Mouse (Mus musculus): ENCODE data around the gene Fgf15. TPM values are rescaled to one million over a fixed set of nuclear protein-coding genes. Genes with fewer than 3 reads are reported as not detected.

Fgf15 gene
- 61.2 and 66.9 TPM in 2 replicates for polyA plus RNA-seq (2015; fragmentation: Nextera tagmentation; extraction: Ambion mirVana)

- H3K4me1 ChIP-seq (replicated peaks), result peaks cover 48% of the 10 kb centered on the region
- WGBS, result under 1% methylated on average over 65 of the region's 65 CpGs
- peak within 1 kb of the TSS; percentile 51 for H3K4me3 ChIP-seq (replicated peaks)
- peak within 1 kb of the TSS; percentile 94 for H3K4me2 ChIP-seq (replicated peaks)
- peak; percentile 39 for ATAC-seq
- no peaks in the 10 kb centered on the region; the same call in 1 of the 2 replicates for H3K36me3 ChIP-seq
- peak within 1 kb of the TSS; percentile 75 for H3K27ac ChIP-seq
- peaks cover 48% of the 10 kb centered on the region for H3K27me3 ChIP-seq
- peak within 1 kb of the TSS; percentile 69 for H3K9ac ChIP-seq (replicated peaks)
- H3K9me3 ChIP-seq, result no peaks in the 10 kb centered on the region
Measured at GRCm38 (mm10) chr7:144896294-144897218, at the start of gene Fgf15. Gene Fgf15 (plus strand): TSS chr7:144896531.

GRCm38 (mm10) chr7:144847067-144847466, 49.3 kb upstream of the Fgf15 start, which contains the start of gene Fgf4:
Gene Fgf4 (plus strand): TSS chr7:144847367.
- no peak for ATAC-seq
- Histone ChIP-seq H3K4me2 (replicated peaks) (no peak within 1 kb of the TSS), H3K4me3 (replicated peaks) (no peak within 1 kb of the TSS), H3K9me3 (no peaks in the 10 kb centered on the region), H3K27me3 (peaks cover 19% of the 10 kb centered on the region; the same call in 1 of the 2 replicates), H3K9ac (replicated peaks) (no peak within 1 kb of the TSS), H3K27ac (no peak within 1 kb of the TSS), H3K36me3 (no peaks in the 10 kb centered on the region), H3K4me1 (replicated peaks) (no peaks in the 10 kb centered on the region)

- no peak overlapping the region for H3K9ac ChIP-seq (replicated peaks)
- 59% methylated on average over 3 of the region's 3 CpGs for WGBS
- no peaks in the 10 kb centered on the region for H3K4me1 ChIP-seq (replicated peaks)
- no peak overlapping the region for H3K4me3 ChIP-seq (replicated peaks)
- H3K36me3 ChIP-seq, result no peaks in the 10 kb centered on the region
- ATAC-seq, result no peak
- no peak overlapping the region for H3K4me2 ChIP-seq (replicated peaks)
- peaks cover 5% of the 10 kb centered on the region; the same call in 1 of the 2 replicates for H3K27me3 ChIP-seq
- no peaks in the 10 kb centered on the region for H3K9me3 ChIP-seq
- no peak overlapping the region for H3K27ac ChIP-seq
Measured at GRCm38 (mm10) chr7:144851321-144851720, 45.0 kb upstream of the Fgf15 start.

- H3K36me3 ChIP-seq, result no peaks in the 10 kb centered on the region
- ATAC-seq, result no peak
- H3K9me3 ChIP-seq, result no peaks in the 10 kb centered on the region
- no peaks in the 10 kb centered on the region for H3K4me1 ChIP-seq (replicated peaks)
- no peak overlapping the region for H3K27ac ChIP-seq
- H3K27me3 ChIP-seq, result peaks cover 28% of the 10 kb centered on the region
- WGBS, result 57% methylated on average over 3 of the region's 3 CpGs
- H3K4me3 ChIP-seq (replicated peaks), result no peak overlapping the region
- no peak overlapping the region for H3K4me2 ChIP-seq (replicated peaks)
- H3K9ac ChIP-seq (replicated peaks), result no peak overlapping the region
Measured at GRCm38 (mm10) chr7:144854966-144855365, 41.4 kb upstream of the Fgf15 start.

GRCm38 (mm10) chr7:144857158-144857557, 39.2 kb upstream of the Fgf15 start:
- H3K4me2 ChIP-seq (replicated peaks), result no peak overlapping the region
- no peak for ATAC-seq
- H3K9ac ChIP-seq (replicated peaks), result no peak overlapping the region
- no peak overlapping the region for H3K4me3 ChIP-seq (replicated peaks)
- peaks cover 50% of the 10 kb centered on the region for H3K27me3 ChIP-seq
- H3K27ac ChIP-seq, result no peak overlapping the region
- no peaks in the 10 kb centered on the region for H3K9me3 ChIP-seq
- no peaks in the 10 kb centered on the region for H3K36me3 ChIP-seq
- 85% methylated on average over 7 of the region's 7 CpGs for WGBS
- peaks cover 13% of the 10 kb centered on the region for H3K4me1 ChIP-seq (replicated peaks)

- Histone ChIP-seq H3K27me3 (peaks cover 57% of the 10 kb centered on the region), H3K4me1 (replicated peaks) (peaks cover 14% of the 10 kb centered on the region), H3K4me2 (replicated peaks) (no peak overlapping the region), H3K4me3 (replicated peaks) (no peak overlapping the region), H3K27ac (no peak overlapping the region), H3K36me3 (no peaks in the 10 kb centered on the region), H3K9me3 (no peaks in the 10 kb centered on the region), H3K9ac (replicated peaks) (no peak overlapping the region)
- 65% methylated on average over 3 of the region's 3 CpGs for WGBS
- ATAC-seq, result no peak
Measured at GRCm38 (mm10) chr7:144857826-144858342, 38.4 kb upstream of the Fgf15 start.

- no peak for ATAC-seq
- Histone ChIP-seq H3K27ac (no peak overlapping the region), H3K36me3 (no peaks in the 10 kb centered on the region), H3K9ac (replicated peaks) (no peak overlapping the region), H3K27me3 (peaks cover 65% of the 10 kb centered on the region), H3K4me2 (replicated peaks) (no peak overlapping the region), H3K4me3 (replicated peaks) (no peak overlapping the region), H3K4me1 (replicated peaks) (peaks cover 14% of the 10 kb centered on the region), H3K9me3 (no peaks in the 10 kb centered on the region)
- WGBS, result 94% methylated on average over 1 of the region's 1 CpGs
Measured at GRCm38 (mm10) chr7:144858702-144859101, 37.6 kb upstream of the Fgf15 start.

- WGBS, result under 1% methylated on average over 50 of the region's 72 CpGs
- Histone ChIP-seq H3K4me3 (replicated peaks) (peak overlapping the region; percentile 29), H3K9me3 (no peaks in the 10 kb centered on the region), H3K9ac (replicated peaks) (no peak overlapping the region), H3K27ac (no peak overlapping the region), H3K27me3 (peaks cover 85% of the 10 kb centered on the region), H3K4me1 (replicated peaks) (peaks cover 14% of the 10 kb centered on the region), H3K36me3 (no peaks in the 10 kb centered on the region), H3K4me2 (replicated peaks) (peak overlapping the region; percentile 41)
- ATAC-seq, result 0 out of 2 replicates have a peak, but pooled peaks have one; percentile 43
Measured at GRCm38 (mm10) chr7:144861056-144861768, 35.1 kb upstream of the Fgf15 start.

GRCm38 (mm10) chr7:144861769-144862070, 34.6 kb upstream of the Fgf15 start:
- WGBS, result under 1% methylated on average over 27 of the region's 28 CpGs
- H3K4me1 ChIP-seq (replicated peaks), result peaks cover 14% of the 10 kb centered on the region
- ATAC-seq, result no peak

GRCm38 (mm10) chr7:144862126-144862525, 34.2 kb upstream of the Fgf15 start:
- Histone ChIP-seq H3K4me2 (replicated peaks) (peak overlapping the region; percentile 41), H3K9ac (replicated peaks) (no peak overlapping the region), H3K27ac (no peak overlapping the region), H3K36me3 (no peaks in the 10 kb centered on the region), H3K4me3 (replicated peaks) (peak overlapping the region; percentile 29), H3K4me1 (replicated peaks) (peaks cover 14% of the 10 kb centered on the region), H3K9me3 (no peaks in the 10 kb centered on the region), H3K27me3 (peaks cover 93% of the 10 kb centered on the region)
- ATAC-seq, result no peak
- WGBS, result 0% methylated on average over 15 of the region's 15 CpGs

More at GRCm38 (mm10) chr7:144861769-144862070, 34.6 kb upstream of the Fgf15 start:
- H3K27me3 ChIP-seq, result peaks cover 90% of the 10 kb centered on the region
- H3K4me2 ChIP-seq (replicated peaks), result peak overlapping the region; percentile 41
- H3K4me3 ChIP-seq (replicated peaks), result peak overlapping the region; percentile 29
- no peaks in the 10 kb centered on the region for H3K9me3 ChIP-seq
- H3K36me3 ChIP-seq, result no peaks in the 10 kb centered on the region
- H3K9ac ChIP-seq (replicated peaks), result no peak overlapping the region
- H3K27ac ChIP-seq, result no peak overlapping the region

GRCm38 (mm10) chr7:144862712-144863111, 33.6 kb upstream of the Fgf15 start:
- H3K9ac ChIP-seq (replicated peaks), result no peak overlapping the region
- no peak overlapping the region for H3K4me2 ChIP-seq (replicated peaks)
- no peak for ATAC-seq
- no peaks in the 10 kb centered on the region for H3K9me3 ChIP-seq
- H3K27ac ChIP-seq, result no peak overlapping the region
- peaks cover 92% of the 10 kb centered on the region for H3K27me3 ChIP-seq
- no peak overlapping the region for H3K4me3 ChIP-seq (replicated peaks)
- H3K4me1 ChIP-seq (replicated peaks), result peaks cover 14% of the 10 kb centered on the region
- 3% methylated on average over 18 of the region's 18 CpGs for WGBS
- H3K36me3 ChIP-seq, result no peaks in the 10 kb centered on the region

- WGBS, result 1% methylated on average over 11 of the region's 11 CpGs
- peaks cover 88% of the 10 kb centered on the region for H3K27me3 ChIP-seq
- H3K4me3 ChIP-seq (replicated peaks), result no peak overlapping the region
- H3K4me1 ChIP-seq (replicated peaks), result peaks cover 14% of the 10 kb centered on the region
- no peak overlapping the region for H3K27ac ChIP-seq
- ATAC-seq, result no peak
- no peaks in the 10 kb centered on the region for H3K9me3 ChIP-seq
- H3K9ac ChIP-seq (replicated peaks), result no peak overlapping the region
- H3K4me2 ChIP-seq (replicated peaks), result no peak overlapping the region
- H3K36me3 ChIP-seq, result no peaks in the 10 kb centered on the region
Measured at GRCm38 (mm10) chr7:144863196-144863595, 33.1 kb upstream of the Fgf15 start.

Measured in midbrain, embryonic 13.5 days (tissue).